ENCODE assay signal across 15 mouse cellular contexts in genomic region chr4:115855609-115856008, GRCm38 (mm10). TPM values are rescaled to one million over a fixed set of nuclear protein-coding genes. Genes with fewer than 3 reads are reported as not detected.
DNase-seq lines count a peak whose midpoint lies in the region; ATAC-seq and TF ChIP-seq lines count a peak whose summit lies in the region.
"Had no signal": no experiment of that assay in that cellular context is flagged by ENCODE, and none has a peak within 500 bp of the region (broad histone marks: within the 10 kb centered on the region; RNA-seq: fewer than 3 reads in every experiment).

No protein-coding gene starts in this region.

- WGBS in forebrain, postnatal 0 days = 18% methylated on average over 4 of the region's 4 CpGs
- 72% methylated on average over 4 of the region's 4 CpGs for WGBS in limb, embryonic 12.5 days
- 36% methylated on average over 4 of the region's 4 CpGs for WGBS in midbrain, embryonic 14.5 days

- H3K27me3 ChIP-seq in forebrain, postnatal 0 days (ENCODE audit: insufficient read depth, low read length) = no peaks in the 10 kb centered on the region
- 0 out of 2 replicates have a peak, but pooled peaks cover 5% of the 10 kb centered on the region for H3K27me3 ChIP-seq in limb, embryonic 12.5 days
- H3K27me3 ChIP-seq in midbrain, embryonic 14.5 days (ENCODE audit: control insufficient read depth, insufficient read depth, low read length) = no peaks in the 10 kb centered on the region
- H3K27me3 ChIP-seq: stomach, embryonic 15.5 days had no signal

- no peak overlapping the region for H3K4me3 ChIP-seq in left cerebral cortex, adult 2 months
- H3K4me3 ChIP-seq in forebrain, postnatal 0 days (ENCODE audit: low read depth, low read length) = no peak overlapping the region
- no peak overlapping the region for H3K4me3 ChIP-seq in limb, embryonic 12.5 days (replicated peaks)
- no peak overlapping the region for H3K4me3 ChIP-seq in midbrain, embryonic 14.5 days (replicated peaks; ENCODE audit: low read depth, low read length)
- H3K4me3 ChIP-seq: gastrocnemius, adult 2 months; stomach, embryonic 15.5 days had no signal

- no peaks in the 10 kb centered on the region for H3K4me1 ChIP-seq in forebrain, postnatal 0 days (ENCODE audit: insufficient read depth)
- peaks cover 37% of the 10 kb centered on the region for H3K4me1 ChIP-seq in limb, embryonic 12.5 days (replicated peaks)
- peaks cover 24% of the 10 kb centered on the region for H3K4me1 ChIP-seq in midbrain, embryonic 14.5 days (ENCODE audit: control insufficient read depth, insufficient read depth, low read length)
- H3K4me1 ChIP-seq: stomach, embryonic 15.5 days had no signal

- ATAC-seq in forebrain, postnatal 0 days = peak; percentile 74; the same call in 1 of the 2 replicates
- no peak for ATAC-seq in limb, embryonic 12.5 days (ENCODE audit: insufficient number of reproducible peaks, insufficient read depth, low FRiP score, low TSS enrichment, low read depth)
- ATAC-seq in midbrain, embryonic 14.5 days (ENCODE audit: low FRiP score, low TSS enrichment) = no peak
- ATAC-seq: lung, postnatal 0 days had no signal

- no peak for TF ChIP-seq CTCF in left cerebral cortex, adult 2 months (IDR thresholded peaks at IDR 0.05)
- no peak for TF ChIP-seq CTCF in forebrain, postnatal 0 days (IDR thresholded peaks at IDR 0.05; ENCODE audit: low read depth)

- no peaks in the 10 kb centered on the region for H3K9me3 ChIP-seq in forebrain, postnatal 0 days (ENCODE audit: low read length)
- H3K9me3 ChIP-seq in limb, embryonic 12.5 days = no peaks in the 10 kb centered on the region
- no peaks in the 10 kb centered on the region for H3K9me3 ChIP-seq in midbrain, embryonic 14.5 days (ENCODE audit: control insufficient read depth, low read length)
- H3K9me3 ChIP-seq: stomach, embryonic 15.5 days had no signal

- H3K27ac ChIP-seq in left cerebral cortex, adult 2 months = no peak overlapping the region
- 0 out of 2 replicates have a peak overlapping the region, but pooled peaks have one; percentile 10 for H3K27ac ChIP-seq in forebrain, postnatal 0 days (ENCODE audit: low read depth, low read length)
- peak overlapping the region; percentile 69 for H3K27ac ChIP-seq in limb, embryonic 12.5 days
- H3K27ac ChIP-seq in midbrain, embryonic 14.5 days (replicated peaks; ENCODE audit: low read depth, low read length) = peak overlapping the region; percentile 68
- H3K27ac ChIP-seq: gastrocnemius, adult 2 months; stomach, embryonic 15.5 days had no signal

- H3K4me2 ChIP-seq in forebrain, postnatal 0 days (ENCODE audit: low read depth) = no peak overlapping the region
- H3K4me2 ChIP-seq in limb, embryonic 12.5 days = no peak overlapping the region
- H3K4me2 ChIP-seq in midbrain, embryonic 14.5 days (ENCODE audit: low read length) = no peak overlapping the region
- H3K4me2 ChIP-seq: stomach, embryonic 15.5 days had no signal

- H3K9ac ChIP-seq in forebrain, postnatal 0 days = no peak overlapping the region
- H3K9ac ChIP-seq in limb, embryonic 12.5 days (replicated peaks) = peak overlapping the region; percentile 24; the same call in 1 of the 2 replicates
- H3K9ac ChIP-seq in midbrain, embryonic 14.5 days (replicated peaks; ENCODE audit: low read length) = no peak overlapping the region
- H3K9ac ChIP-seq: stomach, embryonic 15.5 days had no signal

- peaks cover 17% of the 10 kb centered on the region for H3K36me3 ChIP-seq in forebrain, postnatal 0 days (ENCODE audit: insufficient read depth)
- peaks cover 61% of the 10 kb centered on the region for H3K36me3 ChIP-seq in limb, embryonic 12.5 days
- peaks cover 15% of the 10 kb centered on the region; the same call in 1 of the 2 replicates for H3K36me3 ChIP-seq in midbrain, embryonic 14.5 days (ENCODE audit: control insufficient read depth, insufficient read depth, low read length)

- intact Hi-C loops in left cerebral cortex, postnatal 14 days (cut with DNase I) = no loop called here
- intact Hi-C loops in left cerebral cortex, adult 2 months (cut with DNase I) = no loop called here

- DNase-seq in left cerebral cortex, postnatal 14 days (ENCODE audit: low spot score in 2 of 2) = peak; percentile 26
- DNase-seq in left cerebral cortex, adult 2 months (ENCODE audit: extremely low spot score in 1 of 2, low spot score in 2 of 2) = no peak
- DNase-seq in forebrain, postnatal 0 days = peak; percentile 49
- DNase-seq in midbrain, embryonic 14.5 days = peak; percentile 51
- DNase-seq in retina, embryonic 14.5 days (ENCODE audit: low spot score) = no peak
- DNase-seq in layer of hippocampus, postnatal 14 days (ENCODE audit: low spot score in 2 of 2) = no peak
- no peak for DNase-seq in ovary, postnatal 36 days (ENCODE audit: low spot score)
- DNase-seq: cerebellum, adult 9-11 months; gastrocnemius, adult 2 months; heart, postnatal 10 days; kidney, adult 8-10 months; layer of hippocampus, postnatal 36 days had no signal

RNA-seq across cellular contexts. Expression of gene Mknk1, which starts 16.6 kb away (rescaled TPM):
- 10 to 100 TPM; 40.0 to 45.7 TPM for total RNA-seq in left cerebral cortex, postnatal 14 days (2021)
- total RNA-seq in left cerebral cortex, adult 2 months (2021) = 10 to 100 TPM; 37.6 to 38.7 TPM
- 18.9 and 19.8 TPM in 2 replicates for total RNA-seq in forebrain, postnatal 0 days (2014; rRNA removed)
- polyA plus RNA-seq in forebrain, postnatal 0 days (2015; fragmentation: Nextera tagmentation; extraction: Ambion mirVana) = 22.8 and 24.3 TPM in 2 replicates
- 33.6 and 38.0 TPM in 2 replicates for polyA plus RNA-seq in limb, embryonic 12.5 days (2016; fragmentation: Nextera tagmentation; extraction: Ambion mirVana)
- polyA plus RNA-seq in midbrain, embryonic 14.5 days (2014; fragmentation: Nextera tagmentation; extraction: Ambion mirVana) = 16.0 and 18.0 TPM in 2 replicates
- total RNA-seq in layer of hippocampus, postnatal 14 days (2021) = 10 to 100 TPM; 42.8 to 46.9 TPM

RNA-seq across cellular contexts. Expression of gene Mob3c, which starts 27.7 kb away (rescaled TPM):
- total RNA-seq in left cerebral cortex, postnatal 14 days (2021) = 1 to 10 TPM; 3.1 TPM
- total RNA-seq in left cerebral cortex, adult 2 months (2021) = 1 to 10 TPM; 4.0 to 4.4 TPM
- 3.0 and 9.0 TPM in 2 replicates for total RNA-seq in forebrain, postnatal 0 days (2014; rRNA removed)
- 1.6 and 3.0 TPM in 2 replicates for polyA plus RNA-seq in forebrain, postnatal 0 days (2015; fragmentation: Nextera tagmentation; extraction: Ambion mirVana)
- 8.4 and 8.8 TPM in 2 replicates for polyA plus RNA-seq in limb, embryonic 12.5 days (2016; fragmentation: Nextera tagmentation; extraction: Ambion mirVana)
- polyA plus RNA-seq in midbrain, embryonic 14.5 days (2014; fragmentation: Nextera tagmentation; extraction: Ambion mirVana) = 2.5 and 4.1 TPM in 2 replicates
- 1 to 10 TPM; 3.9 TPM for total RNA-seq in layer of hippocampus, postnatal 14 days (2021)

RNA-seq across cellular contexts. Expression of gene Kncn, which starts 28.6 kb away (rescaled TPM):
- under 1 TPM; 0.17 to 0.64 TPM for total RNA-seq in left cerebral cortex, postnatal 14 days (2021)
- total RNA-seq in left cerebral cortex, adult 2 months (2021) = under 1 TPM; 0.45 to 0.70 TPM
- 0.38 TPM in 1 of 2 replicates, not detected in the other for total RNA-seq in forebrain, postnatal 0 days (2014; rRNA removed)
- polyA plus RNA-seq in forebrain, postnatal 0 days (2015; fragmentation: Nextera tagmentation; extraction: Ambion mirVana) = 0.10 and 0.44 TPM in 2 replicates
- not detected in 2 replicates for polyA plus RNA-seq in limb, embryonic 12.5 days (2016; fragmentation: Nextera tagmentation; extraction: Ambion mirVana)
- 0.15 and 0.24 TPM in 2 replicates for polyA plus RNA-seq in midbrain, embryonic 14.5 days (2014; fragmentation: Nextera tagmentation; extraction: Ambion mirVana)
- under 1 TPM; 0.26 to 0.55 TPM for total RNA-seq in layer of hippocampus, postnatal 14 days (2021)
- total RNA-seq: gastrocnemius, adult 2 months; heart, postnatal 10 days had no signal
- polyA plus RNA-seq: lung, postnatal 0 days; stomach, embryonic 15.5 days had no signal

RNA-seq across cellular contexts. Expression of gene 6430628N08Rik, which starts 34.9 kb away (rescaled TPM):
- under 1 TPM in 1 of 2 experiments, not detected in 1; 0.21 TPM for total RNA-seq in left cerebral cortex, postnatal 14 days (2021)
- total RNA-seq in left cerebral cortex, adult 2 months (2021) = 1 to 10 TPM in 1 of 2 experiments, under 1 TPM in 1; 0.77 to 1.1 TPM
- total RNA-seq in forebrain, postnatal 0 days (2014; rRNA removed) = 1.3 and 1.4 TPM in 2 replicates
- 0.54 and 0.62 TPM in 2 replicates for polyA plus RNA-seq in forebrain, postnatal 0 days (2015; fragmentation: Nextera tagmentation; extraction: Ambion mirVana)
- 0.13 and 0.38 TPM in 2 replicates for polyA plus RNA-seq in limb, embryonic 12.5 days (2016; fragmentation: Nextera tagmentation; extraction: Ambion mirVana)
- polyA plus RNA-seq in midbrain, embryonic 14.5 days (2014; fragmentation: Nextera tagmentation; extraction: Ambion mirVana) = not detected in 2 replicates
- total RNA-seq in layer of hippocampus, postnatal 14 days (2021) = not detected
- total RNA-seq: gastrocnemius, adult 2 months; heart, postnatal 10 days; layer of hippocampus, postnatal 36 days had no signal
- polyA plus RNA-seq: lung, postnatal 0 days; stomach, embryonic 15.5 days had no signal

Comparison
In these comparisons a context has a peak if more than half of its experiments do, and no peak if none do; other contexts are left out.
1. DNase-seq: peak in left cerebral cortex, postnatal 14 days (2 of 2), forebrain, postnatal 0 days (single experiment) and midbrain, embryonic 14.5 days (single experiment); none in left cerebral cortex, adult 2 months (0 of 2), retina, embryonic 14.5 days (single experiment), layer of hippocampus, postnatal 14 days (0 of 2) and ovary, postnatal 36 days (single experiment).